In genomic region chr1:63203950-63204659, GRCm38 (mm10) we compare ENCODE assay signal across 9 mouse cellular contexts. TPM values are rescaled to one million over a fixed set of nuclear protein-coding genes. Genes with fewer than 3 reads are reported as not detected.
DNase-seq lines count a peak whose midpoint lies in the region; ATAC-seq lines count a peak whose summit lies in the region.
"Had no signal": no experiment of that assay in that cellular context is flagged by ENCODE, and none has a peak within 500 bp of the region (broad histone marks: within the 10 kb centered on the region; RNA-seq: fewer than 3 reads in every experiment).

No protein-coding gene starts in this region.

- H3K4me3 ChIP-seq in intestine, embryonic 14.5 days (ENCODE audit: low read depth, low read length): no peak overlapping the region
- no peak overlapping the region for H3K4me3 ChIP-seq in midbrain, embryonic 15.5 days
- H3K4me3 ChIP-seq: liver, embryonic 13.5 days had no signal

- H3K4me1 ChIP-seq in intestine, embryonic 14.5 days (replicated peaks; ENCODE audit: control insufficient read depth, insufficient read depth, low read length): peaks cover 10% of the 10 kb centered on the region; the same call in 1 of the 2 replicates
- peaks cover 23% of the 10 kb centered on the region for H3K4me1 ChIP-seq in midbrain, embryonic 15.5 days

- no peaks in the 10 kb centered on the region for H3K27me3 ChIP-seq in intestine, embryonic 14.5 days (replicated peaks; ENCODE audit: control insufficient read depth, insufficient read depth, low read length)
- H3K27me3 ChIP-seq in midbrain, embryonic 15.5 days (replicated peaks): no peaks in the 10 kb centered on the region
- H3K27me3 ChIP-seq: liver, embryonic 13.5 days had no signal

- no peak overlapping the region for H3K4me2 ChIP-seq in intestine, embryonic 14.5 days (ENCODE audit: low read length)
- no peak overlapping the region for H3K4me2 ChIP-seq in midbrain, embryonic 15.5 days
- H3K4me2 ChIP-seq: liver, embryonic 13.5 days had no signal

- peaks cover 8% of the 10 kb centered on the region; the same call in 1 of the 2 replicates for H3K9me3 ChIP-seq in intestine, embryonic 14.5 days (ENCODE audit: control insufficient read depth, low read length)
- H3K9me3 ChIP-seq in midbrain, embryonic 15.5 days: 0 out of 2 replicates have a peak, but pooled peaks cover 4% of the 10 kb centered on the region
- H3K9me3 ChIP-seq: liver, embryonic 13.5 days had no signal

- no peak; the same call in 1 of the 2 replicates for ATAC-seq in intestine, embryonic 14.5 days (replicated peaks; ENCODE audit: low FRiP score, low TSS enrichment, low read depth)
- peak; percentile 91 for ATAC-seq in midbrain, embryonic 15.5 days (replicated peaks)

- peak; percentile 61 for DNase-seq in adrenal gland, postnatal 14 days
- no peak for DNase-seq in adrenal gland, adult 18-20 months (ENCODE audit: low spot score in 2 of 2)
- peak; percentile 46 for DNase-seq in right cerebral cortex, adult 18-20 months
- DNase-seq in right cerebral cortex, postnatal 4 days: no peak
- no peak for DNase-seq in intestine, embryonic 14.5 days (ENCODE audit: low spot score)
- no peak for DNase-seq in urinary bladder, adult 2 months (ENCODE audit: low spot score)
- DNase-seq in frontal cortex, postnatal 14 days (ENCODE audit: low spot score in 2 of 2): no peak
- DNase-seq: liver, embryonic 13.5 days had no signal

- no peaks in the 10 kb centered on the region for H3K36me3 ChIP-seq in intestine, embryonic 14.5 days (ENCODE audit: control insufficient read depth, insufficient read depth, low read length)
- H3K36me3 ChIP-seq in midbrain, embryonic 15.5 days (replicated peaks): no peaks in the 10 kb centered on the region
- H3K36me3 ChIP-seq: liver, embryonic 13.5 days had no signal

- no peak overlapping the region for H3K9ac ChIP-seq in intestine, embryonic 14.5 days (ENCODE audit: low read length)
- H3K9ac ChIP-seq in midbrain, embryonic 15.5 days: 0 out of 2 replicates have a peak overlapping the region, but pooled peaks have one; percentile 6
- H3K9ac ChIP-seq: liver, embryonic 13.5 days had no signal

- peak overlapping the region; percentile 16; the same call in 1 of the 2 replicates for H3K27ac ChIP-seq in intestine, embryonic 14.5 days (ENCODE audit: low read depth)
- H3K27ac ChIP-seq in midbrain, embryonic 15.5 days: peak overlapping the region; percentile 86
- H3K27ac ChIP-seq: liver, embryonic 13.5 days had no signal

- 10% methylated on average over 7 of the region's 7 CpGs for WGBS in intestine, embryonic 14.5 days
- WGBS in midbrain, embryonic 15.5 days: 5% methylated on average over 7 of the region's 7 CpGs

RNA-seq across cellular contexts. Expression of gene Gpr1, which starts 10.2 kb away (rescaled TPM):
- total RNA-seq in adrenal gland, postnatal 14 days (2021): 0.22 and 0.56 TPM in 2 replicates
- under 1 TPM; 0.26 to 0.43 TPM for total RNA-seq in adrenal gland, adult 18-20 months (2021)
- 0.09 TPM in 1 of 2 replicates, not detected in the other for polyA plus RNA-seq in intestine, embryonic 14.5 days (2014; fragmentation: Nextera tagmentation; extraction: Ambion mirVana)
- 0.66 and 1.2 TPM in 2 replicates for polyA plus RNA-seq in midbrain, embryonic 15.5 days (2015; fragmentation: Nextera tagmentation; extraction: Ambion mirVana)
- 2.8 and 2.9 TPM in 2 replicates for polyA plus RNA-seq in urinary bladder, adult 2 months (2012; rRNA removed)
- polyA plus RNA-seq: liver, embryonic 13.5 days had no signal

RNA-seq across cellular contexts. Expression of gene Ndufs1, which starts 27.5 kb away (rescaled TPM):
- 359 and 361 TPM in 2 replicates for total RNA-seq in adrenal gland, postnatal 14 days (2021)
- total RNA-seq in adrenal gland, adult 18-20 months (2021): 100 to 1,000 TPM; 272 to 350 TPM
- polyA plus RNA-seq in intestine, embryonic 14.5 days (2014; fragmentation: Nextera tagmentation; extraction: Ambion mirVana): 140 and 146 TPM in 2 replicates
- 132 and 136 TPM in 2 replicates for polyA plus RNA-seq in midbrain, embryonic 15.5 days (2015; fragmentation: Nextera tagmentation; extraction: Ambion mirVana)
- polyA plus RNA-seq in urinary bladder, adult 2 months (2012; rRNA removed): 79.8 and 88.5 TPM in 2 replicates

RNA-seq across cellular contexts. Expression of gene Eef1b2, which starts 27.5 kb away (rescaled TPM):
- total RNA-seq in adrenal gland, postnatal 14 days (2021): 615 and 729 TPM in 2 replicates
- total RNA-seq in adrenal gland, adult 18-20 months (2021): 100 to 1,000 TPM; 584 to 627 TPM
- 798 and 813 TPM in 2 replicates for polyA plus RNA-seq in intestine, embryonic 14.5 days (2014; fragmentation: Nextera tagmentation; extraction: Ambion mirVana)
- polyA plus RNA-seq in midbrain, embryonic 15.5 days (2015; fragmentation: Nextera tagmentation; extraction: Ambion mirVana): 446 and 479 TPM in 2 replicates
- 954 and 1,046 TPM in 2 replicates for polyA plus RNA-seq in urinary bladder, adult 2 months (2012; rRNA removed)

Comparison
In these comparisons a context has a peak if more than half of its experiments do, and no peak if none do; other contexts are left out.
1. DNase-seq: peak in adrenal gland, postnatal 14 days (single experiment) and right cerebral cortex, adult 18-20 months (single experiment); none in adrenal gland, adult 18-20 months (0 of 2), right cerebral cortex, postnatal 4 days (single experiment), intestine, embryonic 14.5 days (single experiment), urinary bladder, adult 2 months (single experiment) and frontal cortex, postnatal 14 days (0 of 2).